Mouse (Mus musculus) heart, postnatal 36 days (tissue): ENCODE data around the gene Plpp6. TPM values are rescaled to one million over a fixed set of nuclear protein-coding genes. Genes with fewer than 3 reads are reported as not detected.

Experiments
- total RNA-seq, 2 experiments: library from RNA; stranded (reverse); gene quantifications; 2 replicates each; pipeline ENCODE4 v1.2.3; 2021

Gene Plpp6
- total RNA-seq, 2 experiments from 2014 or later: 6.2 to 7.2 TPM

Other genes with a start within 250 kb of the Plpp6 start
- gene Slc1a1, start 128.9 kb upstream of the Plpp6 start, total RNA-seq: 1 to 10 TPM in 1 of 2 experiments, under 1 TPM in 1; 0.95 to 1.3 TPM
- 10 to 100 TPM; 22.9 to 25.9 TPM for gene 4430402I18Rik, start 3.8 kb downstream of the Plpp6 start, total RNA-seq
- gene Cdc37l1, start 26.4 kb downstream of the Plpp6 start, total RNA-seq: 10 to 100 TPM; 63.6 to 69.9 TPM
- 100 to 1,000 TPM in 1 of 2 experiments, 10 to 100 TPM in 1; 96.1 to 123 TPM for gene Ak3, start 84.0 kb downstream of the Plpp6 start, total RNA-seq
- 1 to 10 TPM; 4.5 to 7.3 TPM for gene Rcl1, start 137.4 kb downstream of the Plpp6 start, total RNA-seq